Mouse (Mus musculus): ENCODE measurements around the gene Qser1. TPM values are rescaled to one million over a fixed set of nuclear protein-coding genes. Genes with fewer than 3 reads are reported as not detected.
A peak's percentile ranks its signal among the peaks of the same experiment; 100 is the strongest.

Qser1 gene
- total RNA-seq, 4 experiments from 2014 or later: 28.3 to 33.9 (median 31.1) TPM

DNA sequence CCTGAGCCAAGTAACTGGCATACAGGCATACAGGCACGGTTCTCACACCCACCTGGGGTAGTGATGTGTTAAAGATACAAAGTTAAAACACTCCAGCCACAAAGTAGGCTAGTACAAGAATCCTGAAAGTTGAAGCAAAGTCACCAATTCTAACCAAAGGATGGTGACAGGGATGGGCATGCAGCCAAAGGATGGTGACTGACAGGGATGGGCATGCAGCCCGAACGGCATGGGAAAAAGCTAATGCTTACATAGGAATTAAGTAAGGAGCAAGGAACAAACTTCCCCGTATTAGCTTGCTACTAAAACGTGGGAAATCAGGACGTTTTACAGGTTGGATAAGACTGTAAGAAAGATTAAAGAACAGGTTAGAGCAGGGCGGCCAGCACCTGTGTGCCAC lies 80.3 kb downstream of the Qser1 start:
- DNase-seq (ENCODE audit: low spot score): no peak

DNA sequence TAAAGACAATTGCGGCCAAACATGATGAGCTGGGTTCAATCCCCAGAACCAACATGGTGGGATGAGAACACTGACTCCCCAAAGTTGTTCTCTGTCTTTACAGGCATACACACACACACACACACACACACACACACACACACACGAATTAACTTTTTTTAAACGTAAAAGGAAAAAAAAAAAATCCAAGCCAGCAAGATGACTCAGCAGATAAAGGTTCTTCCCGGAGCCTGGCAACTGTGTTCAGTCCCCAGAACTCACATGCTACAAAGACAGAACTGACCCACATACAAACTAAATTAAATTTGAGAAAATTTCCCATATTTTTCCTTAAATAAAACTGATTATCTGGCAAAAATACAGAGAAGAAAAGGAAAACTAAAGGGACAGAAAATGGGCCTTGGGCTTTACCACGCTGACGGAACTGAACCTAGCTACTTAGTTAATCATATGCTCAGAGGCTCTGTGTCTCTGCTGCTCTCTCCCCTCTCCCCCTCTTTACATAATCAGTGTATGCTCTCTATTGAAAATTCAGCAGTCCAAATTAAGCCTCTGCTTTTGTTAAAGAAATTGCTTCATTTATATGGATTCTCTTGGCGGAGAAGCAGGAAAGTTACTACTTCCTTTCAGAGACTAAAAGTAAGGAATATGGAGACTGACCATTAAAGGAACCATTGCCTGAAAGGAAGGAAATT lies 83.9 kb downstream of the Qser1 start:
- DNase-seq (ENCODE audit: low spot score): no peak

GRCm38 (mm10) chr2:104732033-104732444 lies 84.5 kb downstream of the Qser1 start:
- peak; percentile 22 for DNase-seq (ENCODE audit: low spot score)

GRCm38 (mm10) chr2:104727369-104727768 lies 89.2 kb downstream of the Qser1 start:
- DNase-seq (ENCODE audit: low spot score): no peak

DNA sequence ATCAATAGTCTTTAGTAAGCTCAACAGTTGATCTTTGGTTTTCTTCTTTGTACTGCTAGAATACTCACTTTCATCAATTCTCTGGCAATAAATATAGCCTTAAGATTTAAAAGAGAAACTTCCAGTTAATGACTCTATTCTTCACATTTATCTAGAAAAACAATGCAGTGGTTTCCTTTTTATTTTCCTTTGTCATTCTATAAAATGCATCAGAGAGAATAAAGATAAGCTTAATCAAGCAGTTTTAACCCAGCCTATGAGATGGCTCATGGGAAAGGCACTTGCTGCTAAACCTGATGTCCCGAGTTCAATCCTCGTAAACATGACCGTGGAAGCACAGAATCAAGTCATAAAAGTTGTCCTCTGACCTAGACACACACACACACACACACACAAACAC lies 94.5 kb downstream of the Qser1 start:
- DNase-seq (ENCODE audit: low spot score): no peak

- no peak for DNase-seq (ENCODE audit: low spot score)
These were observed 98.7 kb downstream of the Qser1 start for GRCm38 (mm10) chr2:104717827-104718226.

DNA sequence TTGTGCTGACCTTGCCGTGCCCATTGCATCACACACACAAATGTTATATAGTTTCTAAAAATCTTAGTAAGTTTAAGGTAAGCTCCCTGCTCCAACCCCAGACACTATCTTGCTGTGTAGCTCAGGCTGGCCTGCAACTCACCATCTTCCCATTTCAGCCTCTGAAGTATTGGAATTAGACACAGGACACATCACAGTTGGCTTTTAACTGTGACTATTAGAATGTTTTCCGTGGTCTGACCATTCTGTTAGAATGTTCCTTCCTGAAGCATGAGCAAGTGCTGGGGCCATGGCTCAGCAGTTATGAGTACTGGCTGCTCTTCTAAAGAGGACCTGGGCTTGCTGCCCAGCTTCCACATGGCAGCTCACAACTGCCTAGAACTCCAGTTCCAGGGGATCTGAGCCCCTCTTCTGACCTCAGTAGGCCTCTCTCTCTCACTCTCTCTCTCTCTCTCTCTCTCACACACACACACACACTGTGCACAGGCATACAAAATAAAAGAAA lies 99.3 kb downstream of the Qser1 start:
- no peak for DNase-seq (ENCODE audit: low spot score)

DNA sequence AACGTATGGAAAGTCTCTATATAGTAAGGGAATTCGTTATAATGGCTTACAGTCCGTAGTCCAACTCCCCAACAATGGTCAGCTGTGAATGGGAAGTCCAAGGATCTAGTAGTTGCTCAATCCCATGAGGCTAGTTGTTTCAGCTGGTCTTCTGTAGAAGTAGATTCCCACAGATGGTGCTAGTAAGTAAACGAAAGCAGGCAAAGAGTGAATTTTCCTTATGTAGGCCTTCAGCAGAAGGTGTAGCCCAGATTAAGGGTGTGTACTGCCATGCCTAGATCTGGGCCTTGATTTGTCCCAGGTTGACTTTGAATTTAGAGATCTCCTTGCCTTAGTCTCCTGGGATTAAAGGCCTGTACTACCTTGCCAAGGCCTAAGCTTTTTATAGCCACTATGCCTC lies 100.3 kb downstream of the Qser1 start, which contains the start of gene Pin1rt1:
Gene Pin1rt1, minus strand, starts transcription at position 101 of the 400 bp plus-strand sequence.
- DNase-seq (ENCODE audit: low spot score): no peak

DNA sequence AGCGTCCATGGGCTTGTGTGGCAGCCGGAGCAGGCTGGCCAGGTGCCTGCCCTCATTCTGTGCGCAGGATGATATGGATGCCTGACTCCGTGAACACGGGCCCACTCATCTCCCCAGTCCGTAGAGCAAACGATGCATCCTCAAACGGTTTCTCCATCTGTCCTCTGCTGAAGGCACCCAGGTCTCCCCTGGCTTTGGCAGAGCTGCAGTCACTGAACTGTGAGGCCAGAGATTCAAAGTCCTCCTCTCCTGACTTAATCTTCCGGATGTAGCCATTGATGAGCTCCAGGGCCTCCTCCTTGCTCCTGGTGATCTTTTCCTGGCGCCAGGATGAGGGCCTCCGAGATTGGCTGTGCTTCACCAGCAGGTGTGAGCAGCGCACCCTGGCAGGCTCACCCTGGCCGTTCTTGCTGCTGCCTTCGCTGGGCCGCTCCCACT lies 102.3 kb downstream of the Qser1 start:
- no peak for DNase-seq (ENCODE audit: low spot score)

DNA sequence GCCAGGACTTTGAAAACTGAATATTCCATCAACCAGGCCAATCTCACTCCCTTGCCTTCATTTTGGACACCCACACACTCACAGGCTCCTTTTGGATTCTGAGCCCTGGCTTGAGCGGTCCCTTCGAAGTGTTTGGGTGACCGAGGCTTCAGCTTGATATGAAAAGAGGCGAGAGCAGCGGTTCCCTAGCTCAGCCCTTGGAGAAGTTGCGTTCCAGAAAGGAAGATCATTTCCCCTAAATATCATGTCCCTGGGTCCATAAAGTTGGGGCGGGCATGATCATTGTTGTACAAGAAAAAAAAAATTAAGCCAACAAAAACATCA lies 104.1 kb downstream of the Qser1 start:
- no peak for DNase-seq (ENCODE audit: low spot score)

DNA sequence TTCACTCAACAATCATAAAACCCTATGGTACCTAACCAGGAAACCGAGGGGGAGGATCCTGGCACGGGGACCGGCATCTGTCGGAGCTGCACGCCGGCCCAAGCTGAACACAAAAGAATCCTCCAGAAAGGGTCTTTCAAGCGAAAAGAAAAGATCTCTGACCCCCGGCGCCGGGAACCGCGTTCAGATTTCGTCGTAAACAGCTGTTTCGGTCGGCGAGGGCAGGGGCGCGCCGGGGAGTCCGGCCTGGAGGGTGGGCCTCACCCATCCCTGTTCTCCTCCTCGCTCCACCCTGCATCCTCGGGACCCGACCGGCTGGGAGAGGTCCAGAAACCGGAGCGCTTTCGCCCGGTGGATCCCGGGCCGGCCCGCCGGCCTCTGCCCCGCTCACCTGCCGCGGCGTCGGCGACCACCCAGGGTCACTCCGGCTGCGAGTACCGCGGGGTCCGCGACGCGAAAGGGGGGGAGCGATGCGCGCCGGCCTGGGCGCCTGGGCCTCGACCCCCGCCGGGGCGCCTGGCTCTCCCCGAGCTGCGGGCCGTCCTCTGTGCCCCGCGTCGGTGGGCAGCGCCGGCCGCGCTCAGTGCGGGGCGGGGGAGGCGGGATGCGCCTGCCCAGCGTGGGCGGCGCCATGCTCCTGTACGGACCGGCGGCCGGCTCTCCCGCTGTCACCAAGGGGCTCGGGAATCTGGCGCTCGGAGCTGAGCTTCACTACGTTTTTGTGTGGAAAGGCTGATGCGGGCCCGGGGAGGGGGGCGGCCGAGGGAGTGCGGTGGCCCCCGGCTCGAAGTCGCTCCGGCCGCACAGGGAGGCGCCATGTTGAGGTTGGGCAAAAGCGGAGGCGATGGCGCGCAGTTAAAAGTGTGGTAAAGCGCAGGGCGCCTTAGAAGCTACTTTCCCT lies 104.7 kb downstream of the Qser1 start, which contains the start of gene Tcp11l1:
Gene Tcp11l1, minus strand, starts transcription at position 585 of the 901 bp plus-strand sequence.
- peak; percentile 50 for DNase-seq (ENCODE audit: low spot score)

- no peak for DNase-seq (ENCODE audit: low spot score)
These were observed 105.7 kb downstream of the Qser1 start for GRCm38 (mm10) chr2:104710670-104711370.

DNA sequence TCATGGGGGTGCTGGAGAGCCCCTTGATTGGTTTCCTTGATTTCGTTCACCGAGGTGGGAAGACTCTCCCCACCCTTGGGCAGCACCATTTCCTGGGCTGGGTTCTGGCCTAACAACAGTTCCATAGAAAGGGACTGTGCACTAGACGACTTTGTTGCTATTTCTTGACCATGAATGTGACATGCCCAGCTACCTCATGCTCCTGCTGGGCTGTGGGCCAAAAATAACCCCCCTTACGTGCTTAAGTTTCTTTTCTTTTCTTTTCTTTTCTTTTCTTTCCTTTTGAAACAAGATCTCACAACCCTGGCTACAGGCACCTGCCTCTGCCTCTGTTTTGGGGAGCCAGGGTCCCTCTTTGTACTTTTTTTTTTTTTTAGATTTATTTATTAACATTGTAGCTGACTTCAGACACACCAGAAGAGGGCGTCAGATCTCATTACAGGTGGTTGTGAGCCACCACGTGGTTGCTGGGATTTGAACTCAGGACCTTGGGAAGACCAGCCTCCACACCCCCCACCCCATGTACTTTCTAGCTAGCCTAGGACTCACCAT lies 106.7 kb downstream of the Qser1 start:
- no peak for DNase-seq (ENCODE audit: low spot score)

Other genes starting within 250 kb of the Qser1 start
- gene Cstf3, start 226.2 kb downstream of the Qser1 start, total RNA-seq (2022): 10 to 100 TPM in 3 of 4 experiments, 1 to 10 TPM in 1; 8.9 to 15.3 (median 12.2) TPM
- gene Tcp11l1, start 104.6 kb downstream of the Qser1 start, total RNA-seq (2022): 10 to 100 TPM in 2 of 4 experiments, 1 to 10 TPM in 2; 8.4 to 10.7 (median 9.7) TPM
- gene Pin1rt1, start 100.4 kb downstream of the Qser1 start, total RNA-seq (2022): not detected
- 1 to 10 TPM in 3 of 4 experiments, under 1 TPM in 1; 0.57 to 1.8 (median 1.2) TPM for gene Depdc7, start 73.9 kb downstream of the Qser1 start, total RNA-seq (2022)
- 1 to 10 TPM in 2 of 4 experiments, under 1 TPM in 2; 0.65 to 1.4 (median 0.99) TPM for gene Prrg4, start 33.1 kb upstream of the Qser1 start, total RNA-seq (2022)
- gene Ccdc73, start 51.0 kb upstream of the Qser1 start, total RNA-seq (2022): 1 to 10 TPM; 3.7 to 5.6 (median 5.2) TPM
- 100 to 1,000 TPM; 127 to 143 (median 138) TPM for gene Eif3m, start 200.3 kb upstream of the Qser1 start, total RNA-seq (2022)